Mouse (Mus musculus) MEL (cell line): ENCODE results near the gene Agl. TPM values are rescaled to one million over a fixed set of nuclear protein-coding genes. Genes with fewer than 3 reads are reported as not detected.

ENCODE experiments used
- DNase-seq: peaks from one replicate; pipeline ENCODE4 v3.0.0; 2011; ENCODE audit warnings: low read depth, low spot score
- H3K27ac ChIP-seq: 2 replicates; pipeline ENCODE4 v1.5.1; 2012; ENCODE audit warnings: low read depth, mild to moderate bottlenecking, control low read depth, low read length, moderate library complexity; ENCODE audit not compliant: control insufficient read depth
- H3K27me3 ChIP-seq, 2 experiments: fragments of 150-350 bp in 1 of 2; sonication (generic) in 1 of 2; 2 replicates each; pipeline ENCODE4 v1.6.1; 2012; ENCODE audit warnings: low read length in 2 of 2, mild to moderate bottlenecking in 2 of 2, improper control_type of control experiment in 1 of 2, moderate library complexity in 1 of 2; ENCODE audit not compliant: insufficient read depth in 2 of 2, control insufficient read depth in 1 of 2
- H3K36me3 ChIP-seq, 2 experiments: 2 replicates each; pipeline ENCODE4 v1.6.1; 2012 to 2014; ENCODE audit warnings: low read length in 2 of 2, improper control_type of control experiment in 1 of 2, inconsistent platforms in 1 of 2, mild to moderate bottlenecking in 1 of 2; ENCODE audit not compliant: insufficient read depth in 2 of 2, control insufficient read depth in 1 of 2
- H3K4me1 ChIP-seq, 2 experiments: fragments of 150-350 bp in 1 of 2; sonication (generic) in 1 of 2; 2 replicates each; pipeline ENCODE4 v1.6.1; 2012; ENCODE audit warnings: low read length in 2 of 2, improper control_type of control experiment in 1 of 2, mild to moderate bottlenecking in 1 of 2; ENCODE audit not compliant: insufficient read depth in 2 of 2, control insufficient read depth in 1 of 2
- H3K4me3 ChIP-seq, 2 experiments: fragments of 150-350 bp in 1 of 2; sonication (generic) in 1 of 2; 2 replicates each; pipeline ENCODE4 v1.5.1; 2012; ENCODE audit warnings: low read depth in 2 of 2, low read length in 2 of 2, mild to moderate bottlenecking in 2 of 2, moderate library complexity in 2 of 2, control low read depth in 1 of 2, improper control_type of control experiment in 1 of 2; ENCODE audit not compliant: control insufficient read depth in 1 of 2, insufficient read depth in 1 of 2
- H3K79me2 ChIP-seq: 2 replicates; pipeline ENCODE4 v1.6.1; 2012; ENCODE audit warnings: mild to moderate bottlenecking, low read length, moderate library complexity; ENCODE audit not compliant: control insufficient read depth, poor library complexity, insufficient read depth
- H3K9ac ChIP-seq: 2 replicates; pipeline ENCODE4 v1.6.1; 2012; ENCODE audit warnings: low read depth, mild to moderate bottlenecking, control low read depth, low read length, moderate library complexity; ENCODE audit not compliant: control insufficient read depth, poor library complexity, severe bottlenecking
- H3K9me3 ChIP-seq: fragments of 150-350 bp; sonication (generic); replicated peaks from 2 replicates; pipeline ENCODE4 v1.6.1; 2012; ENCODE audit warnings: mild to moderate bottlenecking, low read length, improper control_type of control experiment, moderate library complexity; ENCODE audit not compliant: insufficient read depth
- BHLHE40 ChIP-seq: IDR thresholded peaks from 2 replicates; pipeline ENCODE4 v1.6.1; 2012; ENCODE audit warnings: low read depth, mild to moderate bottlenecking, inconsistent platforms, low read length, improper control_type of control experiment, borderline replicate concordance
- CTCF ChIP-seq, 3 experiments: IDR thresholded peaks in 2 of 3; conservative IDR thresholded peaks in 1 of 3; 2 replicates each; pipeline ENCODE4 v1.5.1; 2011 to 2012; ENCODE audit warnings: low read length in 3 of 3, low read depth in 2 of 3, mild to moderate bottlenecking in 2 of 3, improper control_type of control experiment in 1 of 3, inconsistent platforms in 1 of 3, mixed read lengths in 1 of 3, moderate library complexity in 1 of 3; ENCODE audit not compliant: control insufficient read depth in 1 of 3, insufficient read depth in 1 of 3, poor library complexity in 1 of 3, severe bottlenecking in 1 of 3
- E2F4 ChIP-seq: IDR thresholded peaks from 2 replicates; pipeline ENCODE4 v1.6.1; 2011; ENCODE audit warnings: low read depth, low read length, improper control_type of control experiment, borderline replicate concordance
- ELF1 ChIP-seq: IDR thresholded peaks from 2 replicates; pipeline ENCODE4 v1.6.1; 2014; ENCODE audit warnings: low read depth, mild to moderate bottlenecking, inconsistent platforms, low read length, improper control_type of control experiment, moderate library complexity
- EP300 ChIP-seq, 2 experiments: IDR thresholded peaks; 2 replicates each; pipeline ENCODE4 v1.6.1; 2011; ENCODE audit warnings: improper control_type of control experiment in 2 of 2, low read length in 2 of 2, low read depth in 1 of 2, mild to moderate bottlenecking in 1 of 2
- ETS1 ChIP-seq: IDR thresholded peaks from 2 replicates; pipeline ENCODE4 v1.6.1; 2012; ENCODE audit warnings: low read depth, mild to moderate bottlenecking, inconsistent platforms, low read length, improper control_type of control experiment, moderate library complexity
- GATA1 ChIP-seq: IDR thresholded peaks from 2 replicates; pipeline ENCODE4 v1.6.1; 2011; ENCODE audit warnings: low read depth, low read length, improper control_type of control experiment
- HCFC1 ChIP-seq: IDR thresholded peaks from 2 replicates; pipeline ENCODE4 v1.6.1; 2012; ENCODE audit warnings: low read depth, mild to moderate bottlenecking, inconsistent platforms, low read length, improper control_type of control experiment, moderate library complexity
- JUND ChIP-seq: IDR thresholded peaks from 2 replicates; pipeline ENCODE4 v1.6.1; 2011; ENCODE audit warnings: low read depth, mild to moderate bottlenecking, improper control_type of control experiment, low read length
- MAFK ChIP-seq: IDR thresholded peaks from 2 replicates; pipeline ENCODE4 v1.6.1; 2011; ENCODE audit warnings: low read depth, mild to moderate bottlenecking, low read length, improper control_type of control experiment, borderline replicate concordance
- MAX ChIP-seq: IDR thresholded peaks from 2 replicates; pipeline ENCODE4 v1.6.1; 2011; ENCODE audit warnings: low read length, improper control_type of control experiment
- MXI1 ChIP-seq: IDR thresholded peaks from 2 replicates; pipeline ENCODE4 v1.6.1; 2011; ENCODE audit warnings: mild to moderate bottlenecking, low read depth, low read length, improper control_type of control experiment
- MYB ChIP-seq: IDR thresholded peaks from 2 replicates; pipeline ENCODE4 v1.6.1; 2011; ENCODE audit warnings: mild to moderate bottlenecking, low read depth, low read length, improper control_type of control experiment
- MYC ChIP-seq: IDR thresholded peaks from 2 replicates; pipeline ENCODE4 v1.6.1; 2011; ENCODE audit warnings: low read depth, mild to moderate bottlenecking, low read length, improper control_type of control experiment, moderate library complexity
- NELFE ChIP-seq: IDR thresholded peaks from 2 replicates; pipeline ENCODE4 v1.6.1; 2011; ENCODE audit warnings: low read depth, low read length, improper control_type of control experiment
- POLR2A ChIP-seq, 2 experiments: IDR thresholded peaks; 2 replicates each; pipeline ENCODE4 v1.6.1; 2011 to 2012; ENCODE audit warnings: low read length in 2 of 2, mild to moderate bottlenecking in 2 of 2, control low read depth in 1 of 2, improper control_type of control experiment in 1 of 2, low read depth in 1 of 2, moderate library complexity in 1 of 2; ENCODE audit not compliant: control insufficient read depth in 1 of 2, insufficient read depth in 1 of 2, poor library complexity in 1 of 2
- POLR2AphosphoS5 ChIP-seq: IDR thresholded peaks from 2 replicates; pipeline ENCODE4 v1.6.1; 2012; ENCODE audit warnings: low read depth, borderline replicate concordance, mild to moderate bottlenecking, inconsistent platforms, low read length, moderate library complexity, mixed read lengths
- RAD21 ChIP-seq: IDR thresholded peaks from 2 replicates; pipeline ENCODE4 v1.6.1; 2011; ENCODE audit warnings: mild to moderate bottlenecking, low read depth, low read length, improper control_type of control experiment
- RCOR1 ChIP-seq: IDR thresholded peaks from 2 replicates; pipeline ENCODE4 v1.6.1; 2012; ENCODE audit warnings: low read depth, mild to moderate bottlenecking, inconsistent platforms, low read length, improper control_type of control experiment
- SIN3A ChIP-seq: IDR thresholded peaks from 2 replicates; pipeline ENCODE4 v1.6.1; 2012; ENCODE audit warnings: low read length, improper control_type of control experiment, inconsistent platforms
- TAL1 ChIP-seq: IDR thresholded peaks from 2 replicates; pipeline ENCODE4 v1.6.1; 2012; ENCODE audit warnings: mild to moderate bottlenecking, inconsistent platforms, low read length, moderate library complexity, mixed read lengths
- TBP ChIP-seq: IDR thresholded peaks from 2 replicates; pipeline ENCODE4 v1.8.0; 2011; ENCODE audit warnings: low read depth, low read length, improper control_type of control experiment
- TCF12 ChIP-seq: IDR thresholded peaks from 2 replicates; pipeline ENCODE4 v1.6.1; 2014; ENCODE audit warnings: low read depth, mild to moderate bottlenecking, inconsistent platforms, low read length, improper control_type of control experiment, moderate library complexity
- USF1 ChIP-seq: IDR thresholded peaks from 2 replicates; pipeline ENCODE4 v1.6.1; 2014; ENCODE audit warnings: low read depth, mild to moderate bottlenecking, inconsistent platforms, low read length, improper control_type of control experiment, moderate library complexity
- ZC3H11A ChIP-seq: IDR thresholded peaks from 2 replicates; pipeline ENCODE4 v1.6.1; 2012; ENCODE audit warnings: low read depth, mild to moderate bottlenecking, inconsistent platforms, low read length, improper control_type of control experiment
- ZNF384 ChIP-seq: IDR thresholded peaks from 2 replicates; pipeline ENCODE4 v1.6.1; 2012; ENCODE audit warnings: low read depth, mild to moderate bottlenecking, inconsistent platforms, low read length, improper control_type of control experiment
- polyA plus RNA-seq, 2 experiments: library from polyadenylated mRNA; stranded (reverse) in 1 of 2; unstranded in 1 of 2; fragments of >175 nt in 1 of 2; fragments of >200 nt in 1 of 2; gene quantifications; 2 replicates each; pipeline versions ENCODE4 v1.2.1 to v1.2.4; 2012; ENCODE audit warnings: low replicate concordance in 2 of 2, low read depth in 1 of 2; ENCODE audit not compliant: insufficient read length in 2 of 2, insufficient read depth in 1 of 2, missing spikeins in 1 of 2
- total RNA-seq: library from RNA; depleted of rRNA; stranded (reverse); fragments of 300-350 nt; gene quantifications from 2 replicates; pipeline ENCODE4 v1.2.3, GENCODE M21; 2012

The Agl gene
- total and polyA plus RNA-seq, 3 experiments: 4.6 to 21.1 (median 11.9) TPM

DNA sequence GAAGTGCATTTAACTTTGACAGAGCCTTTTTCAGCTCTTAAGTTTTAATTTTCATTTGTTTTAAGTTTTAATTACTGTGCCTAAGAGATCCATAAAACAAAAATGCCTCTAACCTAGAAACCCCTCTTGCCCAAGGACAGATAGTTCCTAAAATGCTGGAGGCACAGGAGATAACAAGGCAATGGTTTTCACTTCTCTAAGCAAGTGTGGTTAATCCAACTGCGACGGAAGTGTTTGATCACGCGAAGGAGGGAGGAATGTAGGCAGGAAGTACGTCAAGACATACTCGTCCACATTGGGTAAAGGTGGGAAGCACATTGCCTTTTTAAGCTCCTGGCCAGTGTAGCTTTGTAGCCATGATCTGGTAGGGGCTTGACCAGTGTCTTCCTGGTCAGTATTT, 49.6 kb upstream of the Agl start:
- Histone ChIP-seq H3K27me3 (no peaks in the 10 kb centered on the region), H3K9me3 (no peaks in the 10 kb centered on the region), H3K27ac (peak overlapping the region; percentile 84), H3K4me3 (0 out of 4 replicates have a peak overlapping the region, but pooled peaks of 1 of the 2 experiments have one; percentile 5), H3K4me1 (peaks cover 7 to 24% of the 10 kb centered on the region in 2 experiments), H3K79me2 (peaks cover 16% of the 10 kb centered on the region), H3K9ac (no peak overlapping the region), H3K36me3 (peaks cover 0 to 20% of the 10 kb centered on the region in 2 experiments; a peak in 2 of 4 replicates)
- DNase-seq: peak; percentile 86
- TF ChIP-seq TBP (peak; percentile 77; the same call in 1 of the 2 replicates), CTCF (IDR thresholded peaks at IDR 0.05 in 2 of 3, conservative IDR thresholded peaks at IDR 0.05 in 1 of 3; ENCODE audit: control insufficient read depth in 1 of 3, insufficient read depth in 1 of 3, low read depth in 2 of 3, low read length in 3 of 3, poor library complexity in 1 of 3, severe bottlenecking in 1 of 3) (no peak), RCOR1 (peak; percentile 51; the same call in 1 of the 2 replicates), MAFK (no peak), EP300 (IDR thresholded peaks at IDR 0.05; ENCODE audit: low read depth in 1 of 2, low read length in 2 of 2) (peak; percentile 58 to 59; a peak in 3 of 4 replicates), ELF1 (0 out of 2 replicates have a peak, but pooled peaks have one; percentile 49), JUND (no peak), MYB (no peak), ZNF384 (no peak), SIN3A (peak; percentile 38), TAL1 (peak; percentile 24; the same call in 1 of the 2 replicates), ZC3H11A (no peak), GATA1 (peak; percentile 76), MYC (peak; percentile 83), MAX (peak; percentile 89), MXI1 (no peak; the same call in 1 of the 2 replicates), RAD21 (no peak), ETS1 (peak; percentile 66; the same call in 1 of the 2 replicates), TCF12 (peak; percentile 55), E2F4 (no peak), USF1 (peak; percentile 70), POLR2AphosphoS5 (no peak), NELFE (peak; percentile 26; the same call in 1 of the 2 replicates), POLR2A (IDR thresholded peaks at IDR 0.05; ENCODE audit: control insufficient read depth in 1 of 2, insufficient read depth in 1 of 2, low read depth in 1 of 2, low read length in 2 of 2, poor library complexity in 1 of 2) (peak in 1 of 2 experiments; percentile 63; a peak in 2 of 4 replicates), BHLHE40 (no peak), HCFC1 (peak; percentile 83)
